Mouse (Mus musculus) adrenal gland, postnatal 10 days (tissue): ENCODE measurements around the gene Gm5431. TPM values are rescaled to one million over a fixed set of nuclear protein-coding genes. Genes with fewer than 3 reads are reported as not detected.
A peak's percentile ranks its signal among the peaks of the same experiment; 100 is the strongest.
"Not testable (repeated sequence)": the region's sequence is repeated elsewhere in the genome, so short reads cannot be mapped to it uniquely, and the experiment has no call there.

Source experiments
- DNase-seq: peaks from one replicate; pipeline ENCODE4 v3.0.0; 2021; ENCODE audit warnings: mixed read lengths
- total RNA-seq, 2 experiments: library from RNA; stranded (reverse); gene quantifications; 2 replicates each; pipeline ENCODE4 v1.2.3; 2021

The Gm5431 gene
- total RNA-seq, 2 experiments from 2014 or later, result 1.6 to 2.0 TPM

GRCm38 (mm10) chr11:48871201-48871772 is 30.7 kb downstream of the Gm5431 start, which contains the start of gene Irgm1:
Gene Irgm1, minus strand, starts transcription at chr11:48871683.
- DNase-seq, result peak; percentile 80

GRCm38 (mm10) chr11:48870781-48871180 is 31.2 kb downstream of the Gm5431 start:
- DNase-seq, result peak; percentile 35

GRCm38 (mm10) chr11:48869380-48870110 is 32.5 kb downstream of the Gm5431 start:
- no peak for DNase-seq

GRCm38 (mm10) chr11:48866481-48866880 is 35.5 kb downstream of the Gm5431 start:
- DNase-seq, result no peak

- no peak for DNase-seq
Measured at GRCm38 (mm10) chr11:48863808-48864207, 38.2 kb downstream of the Gm5431 start.

GRCm38 (mm10) chr11:48862784-48863319 is 39.2 kb downstream of the Gm5431 start:
- DNase-seq, result no peak

GRCm38 (mm10) chr11:48859014-48859413 is 43.0 kb downstream of the Gm5431 start:
- peak; percentile 66 for DNase-seq

- peak; percentile 92 for DNase-seq
Measured at GRCm38 (mm10) chr11:48853474-48854180, 48.4 kb downstream of the Gm5431 start.

GRCm38 (mm10) chr11:48852624-48853473 is 49.2 kb downstream of the Gm5431 start:
- DNase-seq, result no peak

- no peak for DNase-seq
Measured at GRCm38 (mm10) chr11:48852190-48852589, 49.8 kb downstream of the Gm5431 start.

- DNase-seq, result no peak
Measured at GRCm38 (mm10) chr11:48851270-48851995, 50.6 kb downstream of the Gm5431 start.

- no peak for DNase-seq
Measured at GRCm38 (mm10) chr11:48850240-48850639, 51.8 kb downstream of the Gm5431 start.

- no peak for DNase-seq
Measured at GRCm38 (mm10) chr11:48846881-48847280, 55.1 kb downstream of the Gm5431 start.

- DNase-seq, result not testable (repeated sequence)
Measured at GRCm38 (mm10) chr11:48846362-48846761, 55.7 kb downstream of the Gm5431 start.

- no peak for DNase-seq
Measured at GRCm38 (mm10) chr11:48845244-48845815, 56.7 kb downstream of the Gm5431 start.

GRCm38 (mm10) chr11:48844309-48844708 is 57.7 kb downstream of the Gm5431 start:
- no peak for DNase-seq

- no peak for DNase-seq
Measured at GRCm38 (mm10) chr11:48843202-48843601, 58.8 kb downstream of the Gm5431 start.

GRCm38 (mm10) chr11:48842378-48842792 is 59.6 kb downstream of the Gm5431 start:
- no peak for DNase-seq

GRCm38 (mm10) chr11:48841213-48841612 is 60.8 kb downstream of the Gm5431 start:
- no peak for DNase-seq

GRCm38 (mm10) chr11:48840805-48841204 is 61.2 kb downstream of the Gm5431 start:
- DNase-seq, result no peak
